Mouse (Mus musculus) gastrocnemius, adult 2 months (tissue): Measurements from ENCODE around the gene Gm11627. TPM values are rescaled to one million over a fixed set of nuclear protein-coding genes. Genes with fewer than 3 reads are reported as not detected.
A peak's percentile ranks its signal among the peaks of the same experiment; 100 is the strongest.

Source experiments
- DNase-seq: peaks from one replicate; pipeline ENCODE4 v3.0.0; 2022
- H3K27ac ChIP-seq: fragments of 200-600 bp; 2 replicates; pipeline ENCODE4 v1.8.1; 2022; ENCODE audit warnings: mild to moderate bottlenecking
- H3K4me3 ChIP-seq: fragments of 200-600 bp; 2 replicates; pipeline ENCODE4 v1.8.1; 2022; ENCODE audit warnings: mild to moderate bottlenecking, moderate library complexity
- CTCF ChIP-seq: fragments of 200-600 bp; IDR thresholded peaks from 2 replicates; pipeline ENCODE4 v1.8.1; 2022; ENCODE audit warnings: antibody characterized with exemption, mild to moderate bottlenecking, moderate library complexity
- intact Hi-C: fragments of 180-260 bp; cut with DNase I; formaldehyde crosslinking; loops from one replicate; pipeline ENCODE4 v1.15.1; 2025
- long read RNA-seq, 2 experiments: library from polyadenylated mRNA; stranded (forward); transcript quantifications; one replicate each; pipeline ENCODE4 v2.0.0; 2021
- total RNA-seq, 2 experiments: library from RNA; stranded (reverse); gene quantifications; 2 replicates each; pipeline ENCODE4 v1.2.3; 2021

Gm11627 gene
- total RNA-seq: not detected
- long read RNA-seq, experiment 1, partial matches to known transcripts: 1 of 1 reads
- long read RNA-seq, experiment 1, other reads (novel, unspliced or antisense): 0 of 1 reads
- long read RNA-seq, experiment 2: 0 reads

- peak within 1 kb of the TSS; percentile 65 for H3K4me3 ChIP-seq
- intact Hi-C loops: loop anchor here (1.0 kb wide), 1 partner anchor 93 kb away; no protein-coding TSS in a partner anchor
- DNase-seq: peak; percentile 27
- H3K27ac ChIP-seq: peak within 1 kb of the TSS; percentile 79
- no peak for TF ChIP-seq CTCF
Observed at GRCm38 (mm10) chr11:102579165-102580033, at the start of gene Gm11627. Gene Gm11627 (minus strand): TSS chr11:102579461.

- no peak overlapping the region for H3K27ac ChIP-seq
- TF ChIP-seq CTCF: no peak
- intact Hi-C loops: no loop called here
- no peak overlapping the region for H3K4me3 ChIP-seq
- peak; percentile 26 for DNase-seq
Observed at GRCm38 (mm10) chr11:102628529-102628928, 49.3 kb upstream of the Gm11627 start.

GRCm38 (mm10) chr11:102627171-102627931 is 48.1 kb upstream of the Gm11627 start:
- H3K4me3 ChIP-seq: no peak overlapping the region
- no peak for DNase-seq
- TF ChIP-seq CTCF: no peak
- no peak overlapping the region for H3K27ac ChIP-seq
- intact Hi-C loops: no loop called here

GRCm38 (mm10) chr11:102624888-102625407 is 45.7 kb upstream of the Gm11627 start:
- Histone ChIP-seq H3K27ac (no peak overlapping the region), H3K4me3 (no peak overlapping the region)
- no peak for DNase-seq
- intact Hi-C loops: no loop called here
- TF ChIP-seq CTCF: no peak

GRCm38 (mm10) chr11:102623876-102624789 is 44.9 kb upstream of the Gm11627 start:
- Histone ChIP-seq H3K27ac (0 out of 2 replicates have a peak overlapping the region, but pooled peaks have one; percentile 16), H3K4me3 (peak overlapping the region; percentile 43)
- intact Hi-C loops: no loop called here
- TF ChIP-seq CTCF: no peak
- DNase-seq: peak; percentile 45

- H3K27ac ChIP-seq: no peak overlapping the region
- TF ChIP-seq CTCF: peak; percentile 16; the same call in 1 of the 2 replicates
- no peak overlapping the region for H3K4me3 ChIP-seq
- intact Hi-C loops: no loop called here
- DNase-seq: no peak
Observed at GRCm38 (mm10) chr11:102619449-102619848, 40.2 kb upstream of the Gm11627 start.

- intact Hi-C loops: no loop called here
- Histone ChIP-seq H3K27ac (no peak overlapping the region), H3K4me3 (no peak overlapping the region)
- no peak for TF ChIP-seq CTCF
- DNase-seq: no peak
Observed at GRCm38 (mm10) chr11:102611317-102611705, 32.0 kb upstream of the Gm11627 start.

- no peak overlapping the region for H3K27ac ChIP-seq
Observed at GRCm38 (mm10) chr11:102610675-102611316, 31.5 kb upstream of the Gm11627 start.

GRCm38 (mm10) chr11:102610260-102610659 is 31.0 kb upstream of the Gm11627 start:
- H3K27ac ChIP-seq: no peak overlapping the region
- H3K4me3 ChIP-seq: no peak overlapping the region
- intact Hi-C loops: no loop called here
- DNase-seq: no peak
- no peak for TF ChIP-seq CTCF

More at GRCm38 (mm10) chr11:102610675-102611316, 31.5 kb upstream of the Gm11627 start:
- H3K4me3 ChIP-seq: no peak overlapping the region
- TF ChIP-seq CTCF: no peak
- DNase-seq: no peak
- intact Hi-C loops: no loop called here

- Histone ChIP-seq H3K4me3 (no peak overlapping the region), H3K27ac (no peak overlapping the region)
- no peak for TF ChIP-seq CTCF
- intact Hi-C loops: no loop called here
- no peak for DNase-seq
Observed at GRCm38 (mm10) chr11:102609483-102609882, 30.2 kb upstream of the Gm11627 start.

GRCm38 (mm10) chr11:102608691-102609090 is 29.4 kb upstream of the Gm11627 start:
- no peak for DNase-seq
- intact Hi-C loops: no loop called here
- no peak overlapping the region for H3K4me3 ChIP-seq

More at GRCm38 (mm10) chr11:102608691-102609090, 29.4 kb upstream of the Gm11627 start:
- no peak overlapping the region for H3K27ac ChIP-seq
- TF ChIP-seq CTCF: no peak
